Mouse (Mus musculus) adrenal gland, adult 18-20 months (tissue): Measurements from ENCODE around the gene Krtap4-7. TPM values are rescaled to one million over a fixed set of nuclear protein-coding genes. Genes with fewer than 3 reads are reported as not detected.
"Not testable (repeated sequence)": the region's sequence is repeated elsewhere in the genome, so short reads cannot be mapped to it uniquely, and the experiment has no call there.

Experiments
- DNase-seq, 2 experiments: peaks; one replicate each; pipeline ENCODE4 v3.0.0; 2021 to 2022; ENCODE audit warnings: low spot score in 2 of 2
- total RNA-seq, 2 experiments: library from RNA; stranded (reverse); gene quantifications; 1 replicate in 1 of 2; 2 replicates in 1 of 2; pipeline ENCODE4 v1.2.3; 2021

Krtap4-7 gene
- total RNA-seq, 2 experiments from 2014 or later: not detected

- DNase-seq: not testable (repeated sequence)
These were observed 40.7 kb downstream of the Krtap4-7 start, which contains the start of gene Gm11938 for GRCm38 (mm10) chr11:99603208-99603607. TSS of gene Gm11938 (minus strand) at chr11:99603308.

GRCm38 (mm10) chr11:99597742-99598141, 46.1 kb downstream of the Krtap4-7 start, which contains the start of gene Krtap9-3:
TSS of gene Krtap9-3 (minus strand) at chr11:99598105.
- DNase-seq: not testable (repeated sequence)

Other genes with a start within 250 kb of the Krtap4-7 start
- gene Krt12, start 221.8 kb downstream of the Krtap4-7 start, total RNA-seq: not detected
- gene Krt20, start 205.9 kb downstream of the Krtap4-7 start, total RNA-seq: under 1 TPM in 1 of 2 experiments, not detected in 1; 0.16 TPM
- gene Krt23, start 151.0 kb downstream of the Krtap4-7 start, total RNA-seq: not detected
- not detected for gene Krt39, start 122.8 kb downstream of the Krtap4-7 start, total RNA-seq
- not detected for gene Krt40, start 100.9 kb downstream of the Krtap4-7 start, total RNA-seq
- gene Krtap3-3, start 93.2 kb downstream of the Krtap4-7 start, total RNA-seq: not detected
- gene Krtap3-2, start 87.2 kb downstream of the Krtap4-7 start, total RNA-seq: not detected
- gene Gm11939, start 84.6 kb downstream of the Krtap4-7 start, total RNA-seq: not detected
- gene Krtap3-1, start 77.5 kb downstream of the Krtap4-7 start, total RNA-seq: not detected
- gene Krtap1-5, start 63.1 kb downstream of the Krtap4-7 start, total RNA-seq: not detected
- gene Krtap1-4, start 60.4 kb downstream of the Krtap4-7 start, total RNA-seq: not detected
- gene Krtap1-3, start 52.8 kb downstream of the Krtap4-7 start, total RNA-seq: not detected
- not detected for gene Krtap9-3, start 46.0 kb downstream of the Krtap4-7 start, total RNA-seq
- gene Gm11938, start 40.8 kb downstream of the Krtap4-7 start, total RNA-seq: not detected
- gene Gm11937, start 33.9 kb downstream of the Krtap4-7 start, total RNA-seq: not detected
- not detected for gene Krtap2-4, start 29.2 kb downstream of the Krtap4-7 start, total RNA-seq
- not detected for gene Gm11562, start 23.7 kb downstream of the Krtap4-7 start, total RNA-seq
- not detected for gene Krtap4-1, start 15.9 kb downstream of the Krtap4-7 start, total RNA-seq
- gene Krtap4-2, start 9.0 kb downstream of the Krtap4-7 start, total RNA-seq: not detected
- not detected for gene Gm11555, start 6.1 kb upstream of the Krtap4-7 start, total RNA-seq
- not detected for gene Gm11563, start 14.9 kb upstream of the Krtap4-7 start, total RNA-seq
- gene Krtap4-6, start 21.9 kb upstream of the Krtap4-7 start, total RNA-seq: not detected
- not detected for gene Gm14190, start 46.7 kb upstream of the Krtap4-7 start, total RNA-seq
- gene Gm14180, start 90.2 kb upstream of the Krtap4-7 start, total RNA-seq: not detected
- not detected for gene Gm11595, start 128.8 kb upstream of the Krtap4-7 start, total RNA-seq
- gene Krtap4-8, start 136.6 kb upstream of the Krtap4-7 start, total RNA-seq: not detected
- not detected for gene Krtap4-9, start 141.1 kb upstream of the Krtap4-7 start, total RNA-seq
- not detected for gene Gm11596, start 149.4 kb upstream of the Krtap4-7 start, total RNA-seq
- not detected for gene Gm11569, start 154.8 kb upstream of the Krtap4-7 start, total RNA-seq
- gene Gm11554, start 160.4 kb upstream of the Krtap4-7 start, total RNA-seq: not detected
- gene Krtap4-13, start 165.8 kb upstream of the Krtap4-7 start, total RNA-seq: not detected
- not detected for gene Gm11564, start 171.6 kb upstream of the Krtap4-7 start, total RNA-seq
- gene 2300003K06Rik, start 194.0 kb upstream of the Krtap4-7 start, total RNA-seq: not detected
- gene Krtap4-16, start 207.5 kb upstream of the Krtap4-7 start, total RNA-seq: not detected
- not detected for gene Gm11568, start 213.8 kb upstream of the Krtap4-7 start, total RNA-seq
- gene Gm11559, start 220.4 kb upstream of the Krtap4-7 start, total RNA-seq: not detected
- not detected for gene Krtap9-1, start 229.3 kb upstream of the Krtap4-7 start, total RNA-seq
- gene Gm11567, start 235.1 kb upstream of the Krtap4-7 start, total RNA-seq: not detected